21 mouse cellular contexts compared by ENCODE assay signal in genomic region chr3:94702163-94702810, GRCm38 (mm10). TPM values are rescaled to one million over a fixed set of nuclear protein-coding genes. Genes with fewer than 3 reads are reported as not detected.
DNase-seq lines count a peak whose midpoint lies in the region; ATAC-seq and TF ChIP-seq lines count a peak whose summit lies in the region.
"Not testable (repeated sequence)": the region's sequence is repeated elsewhere in the genome, so short reads cannot be mapped to it uniquely, and the experiment has no call there.
"Had no signal": no experiment of that assay in that cellular context is flagged by ENCODE, and none has a peak within 500 bp of the region (broad histone marks: within the 10 kb centered on the region; RNA-seq: fewer than 3 reads in every experiment).

No protein-coding gene starts in this region.

- not testable (repeated sequence) for H3K4me3 ChIP-seq in heart, embryonic 10.5 days; kidney, embryonic 15.5 days (replicated peaks); lung, postnatal 0 days (ENCODE audit: low read depth, low read length); stomach, embryonic 16.5 days (replicated peaks; ENCODE audit: low read length)
- H3K4me3 ChIP-seq in liver, embryonic 15.5 days (replicated peaks), result peak overlapping the region; percentile 18; the same call in 1 of the 2 replicates

- H3K9ac ChIP-seq in kidney, embryonic 15.5 days; lung, postnatal 0 days (replicated peaks; ENCODE audit: low read depth); stomach, embryonic 16.5 days (ENCODE audit: low read length): not testable (repeated sequence)
- peak overlapping the region; percentile 54; the same call in 1 of the 2 replicates for H3K9ac ChIP-seq in liver, embryonic 15.5 days

- ATAC-seq in kidney, embryonic 15.5 days (replicated peaks; ENCODE audit: low FRiP score), result peak; percentile 62; the same call in 1 of the 2 replicates
- ATAC-seq in liver, embryonic 15.5 days (ENCODE audit: insufficient read depth), result peak; percentile 98
- ATAC-seq in lung, postnatal 0 days, result peak; percentile 77
- ATAC-seq in stomach, embryonic 16.5 days (ENCODE audit: insufficient read depth, low FRiP score), result peak; percentile 68

- peak overlapping the region; percentile 62; the same call in 1 of the 2 replicates for H3K27ac ChIP-seq in heart, embryonic 10.5 days
- H3K27ac ChIP-seq in kidney, embryonic 15.5 days; lung, postnatal 0 days (ENCODE audit: low read length); stomach, embryonic 16.5 days (ENCODE audit: low read length): not testable (repeated sequence)
- peak overlapping the region; percentile 92 for H3K27ac ChIP-seq in liver, embryonic 15.5 days (replicated peaks)

- not testable (repeated sequence) for H3K27me3 ChIP-seq in heart, embryonic 10.5 days (ENCODE audit: insufficient read depth, poor library complexity, severe bottlenecking); kidney, embryonic 15.5 days; liver, embryonic 15.5 days; lung, postnatal 0 days (replicated peaks; ENCODE audit: insufficient read depth, low read length); stomach, embryonic 16.5 days (ENCODE audit: control insufficient read depth, insufficient read depth, low read length)

- not testable (repeated sequence) for H3K4me2 ChIP-seq in kidney, embryonic 15.5 days; lung, postnatal 0 days (replicated peaks; ENCODE audit: low read depth, low read length); stomach, embryonic 16.5 days (ENCODE audit: low read depth, low read length)
- peak overlapping the region; percentile 61 for H3K4me2 ChIP-seq in liver, embryonic 15.5 days

- TF ChIP-seq EP300 in lung, postnatal 0 days (IDR thresholded peaks at IDR 0.05), result not testable (repeated sequence)

- H3K36me3 ChIP-seq in heart, embryonic 10.5 days; kidney, embryonic 15.5 days; liver, embryonic 15.5 days (replicated peaks); lung, postnatal 0 days (ENCODE audit: insufficient read depth, low read length); stomach, embryonic 16.5 days (ENCODE audit: control insufficient read depth, insufficient read depth, low read length): not testable (repeated sequence)

- DNase-seq in MEL-GATA-1-ER (ENCODE audit: extremely low read depth, low read depth), result peak; percentile 75
- peak; percentile 70 for DNase-seq in c-Kit-positive CD71-positive TER-119-positive erythroid progenitor cells, embryonic 14.5 days (ENCODE audit: low spot score)
- DNase-seq in heart, embryonic 10.5 days (ENCODE audit: low spot score), result peak; percentile 92
- DNase-seq in lung, postnatal 0 days (ENCODE audit: low spot score), result not testable (repeated sequence)
- peak; percentile 66 for DNase-seq in spleen, adult 12 weeks (ENCODE audit: low spot score)

- not testable (repeated sequence) for TF ChIP-seq CTCF in lung, postnatal 0 days (IDR thresholded peaks at IDR 0.05)

- H3K9me3 ChIP-seq in heart, embryonic 10.5 days; kidney, embryonic 15.5 days (replicated peaks); liver, embryonic 15.5 days (replicated peaks); lung, postnatal 0 days (ENCODE audit: low read length); stomach, embryonic 16.5 days (replicated peaks; ENCODE audit: control insufficient read depth, low read length): not testable (repeated sequence)

- H3K4me1 ChIP-seq in heart, embryonic 10.5 days; kidney, embryonic 15.5 days; lung, postnatal 0 days (ENCODE audit: insufficient read depth, low read depth, low read length); stomach, embryonic 16.5 days (ENCODE audit: control insufficient read depth, insufficient read depth, low read length): not testable (repeated sequence)
- peaks cover 16% of the 10 kb centered on the region for H3K4me1 ChIP-seq in liver, embryonic 15.5 days (replicated peaks)

- WGBS in heart, embryonic 10.5 days, result 61% methylated on average over 7 of the region's 7 CpGs
- WGBS in kidney, embryonic 15.5 days, result 80% methylated on average over 7 of the region's 7 CpGs
- WGBS in liver, embryonic 15.5 days (ENCODE audit: insufficient replicate concordance), result 30% methylated on average over 7 of the region's 7 CpGs
- 53% methylated on average over 5 of the region's 7 CpGs for WGBS in lung, postnatal 0 days
- WGBS in stomach, embryonic 16.5 days, result 68% methylated on average over 6 of the region's 7 CpGs

RNA-seq across cellular contexts. Expression of gene Selenbp2, which starts 8.9 kb away (rescaled TPM):
- polyA plus RNA-seq in heart, embryonic 10.5 days (2016; fragmentation: Nextera tagmentation; extraction: Ambion mirVana), result 0.68 and 0.72 TPM in 2 replicates
- 2.7 and 3.2 TPM in 2 replicates for polyA plus RNA-seq in kidney, embryonic 15.5 days (2015; fragmentation: Nextera tagmentation; extraction: Ambion mirVana)
- 69.0 and 92.7 TPM in 2 replicates for polyA plus RNA-seq in liver, embryonic 15.5 days (2015; fragmentation: Nextera tagmentation; extraction: Ambion mirVana)
- polyA plus RNA-seq in lung, postnatal 0 days (2015; fragmentation: Nextera tagmentation; extraction: Ambion mirVana), result 7.8 and 8.5 TPM in 2 replicates
- 9.3 and 11.9 TPM in 2 replicates for polyA plus RNA-seq in stomach, embryonic 16.5 days (2015; fragmentation: Nextera tagmentation; extraction: Ambion mirVana)
- polyA plus RNA-seq: CD4-positive, CD25-positive, alpha-beta regulatory T cell, adult 4 months; cortical plate, adult 2 months; embryonic facial prominence, embryonic 10.5 days had no signal

RNA-seq across cellular contexts. Expression of gene Tuft1, which starts 43.6 kb away (rescaled TPM):
- 7.9 and 9.5 TPM in 2 replicates for polyA plus RNA-seq in heart, embryonic 10.5 days (2016; fragmentation: Nextera tagmentation; extraction: Ambion mirVana)
- polyA plus RNA-seq in kidney, embryonic 15.5 days (2015; fragmentation: Nextera tagmentation; extraction: Ambion mirVana), result 6.7 and 7.1 TPM in 2 replicates
- 10.9 and 12.6 TPM in 2 replicates for polyA plus RNA-seq in liver, embryonic 15.5 days (2015; fragmentation: Nextera tagmentation; extraction: Ambion mirVana)
- polyA plus RNA-seq in lung, postnatal 0 days (2015; fragmentation: Nextera tagmentation; extraction: Ambion mirVana), result 16.9 and 19.5 TPM in 2 replicates
- polyA plus RNA-seq in stomach, embryonic 16.5 days (2015; fragmentation: Nextera tagmentation; extraction: Ambion mirVana), result 17.0 and 23.2 TPM in 2 replicates

RNA-seq across cellular contexts. Expression of gene Gm10972, which starts 59.4 kb away (rescaled TPM):
- not detected in 2 replicates for polyA plus RNA-seq in heart, embryonic 10.5 days (2016; fragmentation: Nextera tagmentation; extraction: Ambion mirVana)
- not detected in 2 replicates for polyA plus RNA-seq in kidney, embryonic 15.5 days (2015; fragmentation: Nextera tagmentation; extraction: Ambion mirVana)
- not detected in 2 replicates for polyA plus RNA-seq in liver, embryonic 15.5 days (2015; fragmentation: Nextera tagmentation; extraction: Ambion mirVana)
- not detected in 2 replicates for polyA plus RNA-seq in lung, postnatal 0 days (2015; fragmentation: Nextera tagmentation; extraction: Ambion mirVana)
- not detected in 2 replicates for polyA plus RNA-seq in stomach, embryonic 16.5 days (2015; fragmentation: Nextera tagmentation; extraction: Ambion mirVana)
- polyA plus RNA-seq: CD4-positive, CD25-positive, alpha-beta regulatory T cell, adult 4 months; cortical plate, adult 2 months; embryonic facial prominence, embryonic 10.5 days; forebrain, embryonic 12.5 days; heart, adult 2 months; heart, embryonic 16.5 days; hindbrain, embryonic 15.5 days; intestine, embryonic 14.5 days; limb, embryonic 10.5 days; liver, adult 2 months; macrophage; midbrain, embryonic 12.5 days; neural tube, embryonic 15.5 days had no signal
